Mouse (Mus musculus) stomach, postnatal 0 days (tissue): ENCODE measurements around the gene 4933421I07Rik.

ENCODE experiments used
- CTCF ChIP-seq: IDR thresholded peaks from 2 replicates; pipeline ENCODE4 v1.5.1; 2016; ENCODE audit warnings: antibody characterized with exemption, low read depth, mild to moderate bottlenecking, moderate library complexity
- EP300 ChIP-seq: optimal IDR thresholded peaks from 2 replicates; pipeline ENCODE3; 2016; ENCODE audit warnings: antibody characterized with exemption

DNA sequence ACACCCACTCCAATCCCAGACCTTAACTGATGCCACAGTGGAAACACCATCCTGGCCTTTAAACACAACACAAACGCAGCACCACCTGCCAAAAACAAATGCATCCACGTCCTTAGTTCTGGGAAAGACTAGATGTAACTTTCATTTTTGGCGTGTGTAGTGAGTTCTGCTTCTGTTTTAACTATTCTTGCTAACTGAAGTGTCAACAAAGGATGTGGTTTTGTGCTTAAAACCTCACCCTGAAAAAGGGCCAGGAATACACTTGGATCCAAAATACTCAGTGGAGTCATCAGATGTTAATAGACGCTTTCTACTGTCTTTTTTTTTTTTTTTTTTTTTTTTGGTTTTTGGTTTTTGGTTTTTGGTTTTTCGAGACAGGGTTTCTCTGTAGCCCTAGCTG is 42.9 kb upstream of the 4933421I07Rik start:
- TF ChIP-seq CTCF (no peak), EP300 (no peak)
